ENCODE assay signal across 7 mouse cellular contexts in the genomic region with DNA sequence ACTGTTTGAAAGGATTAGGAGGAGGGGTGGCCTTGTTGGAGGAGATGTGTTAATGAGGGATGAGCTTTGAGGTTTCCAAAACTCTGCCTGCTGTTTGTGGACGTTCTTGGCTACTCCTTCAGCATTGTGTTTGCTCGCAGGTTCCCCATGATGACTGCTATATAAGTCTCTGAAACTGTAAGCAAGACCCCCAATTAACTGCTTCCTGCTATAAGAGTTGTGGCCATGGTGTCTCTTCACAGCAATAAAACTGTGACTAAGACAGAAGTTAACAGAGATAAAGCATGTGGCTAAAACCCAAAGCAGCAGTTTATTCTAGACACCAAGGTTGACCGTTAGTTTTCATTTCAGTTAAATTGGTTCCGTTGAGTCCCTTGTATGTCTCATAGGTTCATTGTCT. TPM values are rescaled to one million over a fixed set of nuclear protein-coding genes. Genes with fewer than 3 reads are reported as not detected.
DNase-seq lines count a peak whose midpoint lies in the region; ATAC-seq lines count a peak whose summit lies in the region.

No protein-coding gene starts in this region.

- peak overlapping the region; percentile 77 for H3K4me3 ChIP-seq in forebrain, embryonic 14.5 days (ENCODE audit: low read depth, low read length)

- no peaks in the 10 kb centered on the region for H3K4me1 ChIP-seq in forebrain, embryonic 14.5 days (ENCODE audit: control insufficient read depth, insufficient read depth, low read length)

- no peak for ATAC-seq in forebrain, embryonic 14.5 days
- ATAC-seq in megakaryocyte progenitor cell, adult 5-6 weeks (replicated peaks; ENCODE audit: poor library complexity): peak; percentile 10

- no peaks in the 10 kb centered on the region for H3K9me3 ChIP-seq in forebrain, embryonic 14.5 days (replicated peaks; ENCODE audit: control insufficient read depth, low read length)

- DNase-seq in A20 (ENCODE audit: low read depth, low spot score): peak; percentile 61
- peak; percentile 34 for DNase-seq in ES-CJ7 (ENCODE audit: low read depth, low spot score)
- DNase-seq in forebrain, embryonic 14.5 days (ENCODE audit: low spot score): no peak
- no peak for DNase-seq in left cerebral cortex, adult 18-20 months (ENCODE audit: low spot score in 2 of 2)
- no peak for DNase-seq in adrenal gland, postnatal 10 days
- DNase-seq in kidney, adult 9 months: no peak

- WGBS in forebrain, embryonic 14.5 days: 14% methylated on average over 4 of the region's 4 CpGs

- no peak overlapping the region for H3K27ac ChIP-seq in forebrain, embryonic 14.5 days (ENCODE audit: low read depth, low read length)

- H3K36me3 ChIP-seq in forebrain, embryonic 14.5 days (ENCODE audit: control insufficient read depth, insufficient read depth, low read length): no peaks in the 10 kb centered on the region

- peak overlapping the region; percentile 73; the same call in 1 of the 2 replicates for H3K9ac ChIP-seq in forebrain, embryonic 14.5 days (ENCODE audit: low read length)

- H3K27me3 ChIP-seq in forebrain, embryonic 14.5 days (replicated peaks; ENCODE audit: control insufficient read depth, insufficient read depth, low read length): no peaks in the 10 kb centered on the region

- H3K4me2 ChIP-seq in forebrain, embryonic 14.5 days (ENCODE audit: low read length): peak overlapping the region; percentile 65

RNA-seq across cellular contexts. Expression of a gene that starts 0.9 kb away (rescaled TPM):
- 21.1 and 25.2 TPM in 2 replicates for polyA plus RNA-seq in forebrain, embryonic 14.5 days (2014; fragmentation: Nextera tagmentation; extraction: Ambion mirVana)
- total RNA-seq in megakaryocyte progenitor cell, adult 5-6 weeks (2015): 58.2 and 69.4 TPM in 2 replicates
- 55.3 and 78.8 TPM in 2 replicates for total RNA-seq in megakaryocyte progenitor cell, adult 5-6 weeks (2017)
- total RNA-seq in left cerebral cortex, adult 18-20 months (2021): under 1 TPM; 0.05 to 0.07 TPM
- 1 to 10 TPM; 7.5 to 9.8 TPM for total RNA-seq in adrenal gland, postnatal 10 days (2021)

RNA-seq across cellular contexts. Expression of a gene that starts 13.3 kb away (rescaled TPM):
- 4.2 and 4.6 TPM in 2 replicates for polyA plus RNA-seq in forebrain, embryonic 14.5 days (2014; fragmentation: Nextera tagmentation; extraction: Ambion mirVana)
- 13.0 and 14.6 TPM in 2 replicates for total RNA-seq in megakaryocyte progenitor cell, adult 5-6 weeks (2015)
- total RNA-seq in megakaryocyte progenitor cell, adult 5-6 weeks (2017): 16.0 and 17.6 TPM in 2 replicates
- total RNA-seq in left cerebral cortex, adult 18-20 months (2021): 1 to 10 TPM; 8.5 to 8.9 TPM
- 1 to 10 TPM; 5.0 to 5.6 TPM for total RNA-seq in adrenal gland, postnatal 10 days (2021)

RNA-seq across cellular contexts. Expression of a gene that starts 18.7 kb away (rescaled TPM):
- 39.4 and 41.6 TPM in 2 replicates for polyA plus RNA-seq in forebrain, embryonic 14.5 days (2014; fragmentation: Nextera tagmentation; extraction: Ambion mirVana)
- total RNA-seq in megakaryocyte progenitor cell, adult 5-6 weeks (2015): 10.4 and 12.7 TPM in 2 replicates
- total RNA-seq in megakaryocyte progenitor cell, adult 5-6 weeks (2017): 15.2 and 16.2 TPM in 2 replicates
- 10 to 100 TPM; 47.4 to 48.4 TPM for total RNA-seq in left cerebral cortex, adult 18-20 months (2021)
- 10 to 100 TPM; 17.7 TPM for total RNA-seq in adrenal gland, postnatal 10 days (2021)

Comparison
In these comparisons a context has a peak if more than half of its experiments do, and no peak if none do; other contexts are left out.
1. DNase-seq: peak in A20 (single experiment) and ES-CJ7 (single experiment); none in forebrain, embryonic 14.5 days (single experiment), left cerebral cortex, adult 18-20 months (0 of 2), adrenal gland, postnatal 10 days (single experiment) and kidney, adult 9 months (single experiment).
2. RNA of a gene that starts 0.9 kb away (total RNA-seq): 55.3 to 78.8 TPM in megakaryocyte progenitor cell, adult 5-6 weeks and 7.5 to 9.8 TPM in adrenal gland, postnatal 10 days; 0.05 to 0.07 TPM in left cerebral cortex, adult 18-20 months; every median in the first group is over 4 times any median in the second.